Mouse (Mus musculus) embryo, embryonic 10 days (tissue): ENCODE data around the gene Adgrd1.
A peak's percentile ranks its signal among the peaks of the same experiment; 100 is the strongest.
"Not testable (repeated sequence)": the region's sequence is repeated elsewhere in the genome, so short reads cannot be mapped to it uniquely, and the experiment has no call there.

ENCODE experiments used
- DNase-seq: peaks from one replicate; pipeline ENCODE4 v3.0.0-alpha.2; 2015; ENCODE audit warnings: low spot score

Gene Adgrd1

DNA sequence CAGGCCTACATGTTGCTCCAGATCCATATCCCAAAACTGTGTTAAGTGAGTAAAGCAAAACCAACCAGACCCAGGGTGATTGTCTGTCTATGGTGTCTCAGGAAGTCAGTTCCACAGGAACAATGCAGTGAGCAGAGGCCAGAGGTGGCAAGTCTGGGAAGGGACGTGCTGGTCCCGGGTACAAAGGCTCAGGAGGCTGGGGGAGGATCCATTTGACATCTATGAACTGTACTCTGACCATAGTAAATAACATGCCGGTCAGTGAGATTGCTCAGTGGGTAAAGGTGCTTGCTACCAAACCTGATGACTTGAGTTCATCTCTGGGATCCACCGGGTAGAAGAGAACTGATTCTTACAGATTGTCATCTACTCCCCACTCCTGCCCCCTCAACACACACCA, 3.4 kb upstream of the Adgrd1 start:
- no peak for DNase-seq

GRCm38 (mm10) chr5:129094236-129094635, 2.3 kb upstream of the Adgrd1 start:
- DNase-seq, result no peak

DNA sequence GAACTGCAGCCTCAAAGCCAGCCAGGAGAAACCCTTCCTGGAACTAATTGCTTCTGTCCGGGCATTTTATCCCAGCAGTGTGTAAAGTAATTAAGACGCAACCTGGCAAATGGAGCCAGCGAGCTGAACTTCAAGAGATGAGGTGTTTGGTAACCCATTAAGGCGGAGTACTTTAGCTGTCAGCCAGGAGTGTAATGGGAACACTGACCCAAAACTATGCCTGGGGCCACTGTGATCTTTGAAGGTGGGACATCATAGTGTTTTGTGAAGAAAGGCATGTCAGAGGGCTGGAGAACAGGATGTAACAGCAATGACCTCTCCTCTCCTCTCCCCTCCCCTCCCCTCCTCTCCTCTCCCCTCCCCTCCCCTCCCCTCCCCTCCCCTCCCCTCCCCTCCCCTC, 7.5 kb downstream of the Adgrd1 start:
- DNase-seq, result peak; percentile 22

- no peak for DNase-seq
These were observed 15.2 kb downstream of the Adgrd1 start for GRCm38 (mm10) chr5:129111729-129112128.

GRCm38 (mm10) chr5:129113741-129114476, 17.4 kb downstream of the Adgrd1 start:
- no peak for DNase-seq

GRCm38 (mm10) chr5:129116299-129116698, 19.7 kb downstream of the Adgrd1 start:
- no peak for DNase-seq

GRCm38 (mm10) chr5:129117593-129118113, 21.1 kb downstream of the Adgrd1 start:
- DNase-seq, result no peak

DNA sequence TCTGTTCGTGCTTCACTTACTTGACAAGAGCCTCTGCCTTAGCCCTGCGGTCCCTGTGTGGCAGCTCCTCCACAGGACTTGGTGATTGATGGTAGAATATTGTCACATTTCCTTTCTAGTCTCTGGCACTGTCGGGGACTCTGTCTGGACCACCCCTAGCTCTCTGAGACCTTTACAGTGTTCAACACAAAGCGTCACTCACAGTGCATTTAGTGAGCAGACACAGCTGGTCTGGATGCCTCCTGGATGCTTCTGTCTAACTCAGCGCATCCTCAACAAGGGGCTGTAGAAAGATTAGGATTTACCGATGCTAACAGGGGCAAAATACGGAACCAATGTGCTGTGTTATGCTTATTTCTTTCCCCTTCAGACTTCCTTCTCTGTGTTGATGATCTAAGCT, 22.0 kb downstream of the Adgrd1 start:
- no peak for DNase-seq

DNA sequence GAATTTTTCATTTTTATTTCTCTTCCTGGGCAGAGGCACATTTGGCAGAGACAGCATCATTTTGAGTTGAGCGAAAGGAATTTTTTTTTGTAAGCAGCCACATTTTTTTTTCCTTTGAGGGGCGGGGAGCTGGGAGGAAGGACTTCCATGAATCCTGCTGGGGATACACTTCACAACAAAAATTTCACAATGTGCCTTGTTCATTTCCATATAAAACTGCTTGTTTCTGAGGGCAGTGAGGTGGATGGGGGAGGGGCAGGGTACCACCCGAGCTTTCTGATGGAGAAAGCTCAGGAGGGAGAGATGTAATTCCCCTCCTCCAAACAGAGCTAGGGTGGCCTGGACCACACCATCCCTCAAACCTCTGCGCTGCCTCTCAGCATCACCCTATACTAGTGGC, 22.6 kb downstream of the Adgrd1 start:
- no peak for DNase-seq

GRCm38 (mm10) chr5:129121654-129122285, 25.2 kb downstream of the Adgrd1 start:
- DNase-seq, result no peak

- DNase-seq, result no peak
These were observed 25.9 kb downstream of the Adgrd1 start for GRCm38 (mm10) chr5:129122491-129122890.

DNA sequence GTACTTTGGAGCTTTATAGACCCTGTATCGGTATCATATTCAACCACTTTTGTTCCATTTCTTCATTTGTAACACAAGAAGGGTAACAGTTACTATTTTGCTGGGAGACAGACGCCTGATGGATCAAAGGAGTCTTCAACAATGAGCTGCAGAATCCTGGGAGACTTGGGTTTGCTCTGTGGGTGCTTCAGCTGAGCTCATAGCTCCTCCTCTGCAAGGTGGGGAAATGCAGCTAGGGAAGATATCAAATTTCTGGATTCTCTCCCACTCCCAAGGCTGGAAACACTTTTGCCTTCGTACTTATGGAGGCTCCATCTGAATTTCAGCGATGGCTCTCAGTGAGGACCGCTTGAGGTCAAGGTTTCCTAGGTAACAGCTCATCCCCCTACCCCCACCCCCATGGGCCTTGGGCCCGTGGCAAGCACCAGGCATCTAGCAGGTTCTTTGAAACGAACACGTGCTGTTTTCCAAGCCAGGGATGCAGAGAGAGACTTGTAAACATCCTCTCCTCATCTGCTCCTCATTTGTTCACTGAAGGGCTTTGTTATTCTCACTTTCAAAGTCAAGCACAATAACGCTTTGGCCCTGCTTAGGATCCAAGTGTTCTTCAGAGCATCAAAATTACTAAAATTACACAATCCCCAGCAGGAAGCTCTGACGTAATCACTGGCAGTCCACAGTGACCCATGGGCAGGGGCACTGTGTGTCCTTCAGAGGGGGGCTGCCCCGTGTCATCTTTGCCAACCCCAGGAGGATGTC, 27.7 kb downstream of the Adgrd1 start:
- no peak for DNase-seq

DNA sequence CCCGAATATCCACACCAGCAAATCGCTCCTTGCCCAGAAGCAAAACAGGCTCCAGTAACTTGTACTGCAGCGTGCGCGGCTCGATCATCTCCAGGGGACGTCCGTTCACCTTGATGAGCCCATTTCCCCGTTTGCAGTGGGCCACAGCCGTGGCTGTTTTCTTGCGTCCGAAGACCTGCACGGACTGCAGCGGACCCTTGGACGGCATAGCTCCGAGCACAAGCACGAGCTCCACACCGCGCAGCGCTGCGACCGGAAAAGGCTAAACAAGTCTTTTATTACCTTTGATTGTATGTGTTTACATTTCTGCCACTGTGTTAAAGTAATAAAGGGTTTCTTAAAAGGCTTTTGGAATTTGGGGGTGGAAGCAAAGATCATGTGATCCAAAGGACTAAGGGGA, 31.8 kb downstream of the Adgrd1 start:
- DNase-seq, result not testable (repeated sequence)

DNA sequence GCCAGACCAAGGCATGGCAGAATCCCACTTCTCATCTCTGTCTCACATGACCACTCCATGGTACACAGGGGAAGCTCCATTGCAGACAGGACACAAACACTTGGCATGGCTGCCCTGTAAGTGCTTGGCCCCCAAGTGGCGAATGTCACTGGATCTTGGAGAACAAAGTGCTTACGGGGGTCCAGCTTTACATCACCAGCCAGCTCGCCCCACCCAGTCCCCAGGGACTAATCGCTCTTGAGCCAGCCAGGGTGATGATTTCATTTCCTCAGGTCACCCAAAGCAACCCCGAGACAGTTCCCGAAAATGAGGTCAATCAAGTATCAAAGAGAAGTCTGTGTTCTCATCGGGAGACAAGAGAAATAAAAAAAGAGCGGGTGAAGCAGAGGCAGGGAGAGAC, 33.8 kb downstream of the Adgrd1 start:
- DNase-seq, result no peak

DNA sequence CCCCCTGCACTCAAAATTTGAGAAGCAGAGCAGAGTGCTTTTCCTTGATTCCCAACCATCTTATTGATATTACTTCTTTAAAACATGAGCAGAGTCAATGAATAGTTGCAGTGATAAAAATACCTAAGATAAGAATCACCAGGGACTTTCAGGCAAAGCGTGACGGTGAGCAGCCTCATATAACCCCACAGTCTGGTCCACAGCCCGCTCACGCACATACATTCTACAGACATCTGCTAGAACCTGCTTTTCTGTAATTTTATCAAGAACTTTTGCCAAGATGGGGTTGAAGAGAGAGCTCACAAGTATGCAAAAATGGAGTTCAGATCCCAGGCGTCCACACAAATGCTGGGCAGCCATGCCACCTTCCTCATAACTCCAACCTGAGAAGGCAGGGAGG, 40.9 kb downstream of the Adgrd1 start:
- DNase-seq, result no peak

DNA sequence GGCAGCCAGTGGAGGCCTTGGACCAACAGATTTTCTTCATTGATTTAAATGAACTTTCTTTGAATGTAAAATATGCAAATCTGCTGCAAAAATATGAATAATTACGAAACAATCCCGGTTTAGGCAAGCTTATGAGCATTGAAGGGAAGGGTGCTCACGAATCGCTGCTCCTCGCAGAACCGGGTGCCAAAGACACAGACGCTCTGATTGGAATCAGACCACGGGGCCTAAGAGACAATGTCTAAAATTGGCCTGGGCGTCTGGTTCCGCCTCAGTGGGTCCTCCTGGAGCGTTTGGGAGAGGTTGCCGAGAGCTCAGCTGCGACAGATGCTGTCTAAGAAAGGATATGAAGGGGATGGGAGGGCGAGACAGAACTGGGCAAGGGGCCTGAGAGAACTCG, 42.0 kb downstream of the Adgrd1 start:
- no peak for DNase-seq

DNA sequence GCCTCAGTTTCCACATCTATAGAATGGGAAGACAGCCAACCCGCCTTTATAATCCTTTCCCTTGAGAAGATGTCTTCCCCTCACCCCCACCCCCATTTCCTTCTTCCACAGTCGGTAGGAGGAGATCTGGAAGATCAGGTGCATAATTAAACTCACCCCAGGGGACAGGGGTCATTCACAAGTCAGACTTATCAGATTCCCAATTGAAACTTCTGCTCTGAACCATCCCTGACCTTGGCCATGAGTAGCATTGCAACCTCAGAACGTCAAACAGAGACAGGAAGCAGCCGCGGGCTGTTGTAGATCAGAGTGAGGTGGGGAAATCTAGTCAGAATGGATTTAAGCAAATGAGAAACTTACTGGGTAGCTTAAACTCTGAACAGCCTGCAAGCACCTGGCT, 46.3 kb downstream of the Adgrd1 start:
- DNase-seq, result no peak

- no peak for DNase-seq
These were observed 48.9 kb downstream of the Adgrd1 start for GRCm38 (mm10) chr5:129145307-129145935.

DNA sequence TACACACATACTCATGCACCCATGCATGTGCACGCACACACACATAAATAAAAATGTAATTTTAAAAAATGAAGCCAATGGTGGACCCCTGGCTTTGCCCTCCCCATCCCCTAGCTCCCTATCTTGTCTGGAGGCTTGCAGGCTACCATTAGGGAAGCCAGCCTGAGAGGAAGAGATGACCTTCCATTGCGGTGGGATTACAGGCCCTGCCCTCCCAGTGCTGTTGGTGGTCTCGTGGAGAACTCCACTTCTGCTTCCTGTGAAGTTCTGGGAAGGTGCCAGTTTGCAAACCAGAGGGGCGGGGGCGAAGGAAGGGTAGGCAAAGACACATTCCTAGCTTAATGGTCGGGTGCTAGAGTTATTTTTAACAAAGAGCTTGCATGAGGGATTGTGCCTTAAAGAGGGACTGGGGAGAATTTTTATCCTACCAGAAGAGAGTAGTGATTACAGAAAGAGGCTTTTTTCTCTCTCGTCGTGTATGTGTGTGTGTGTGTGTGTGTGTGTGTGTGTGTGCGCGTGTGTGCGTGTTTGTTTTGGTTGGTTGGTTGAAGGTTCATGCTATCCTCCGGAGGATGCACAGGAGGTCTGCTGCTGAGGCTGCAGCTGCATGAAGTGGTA, 50.5 kb downstream of the Adgrd1 start:
- DNase-seq, result no peak

- peak; percentile 44 for DNase-seq
These were observed 51.9 kb downstream of the Adgrd1 start for GRCm38 (mm10) chr5:129148485-129148884.

DNA sequence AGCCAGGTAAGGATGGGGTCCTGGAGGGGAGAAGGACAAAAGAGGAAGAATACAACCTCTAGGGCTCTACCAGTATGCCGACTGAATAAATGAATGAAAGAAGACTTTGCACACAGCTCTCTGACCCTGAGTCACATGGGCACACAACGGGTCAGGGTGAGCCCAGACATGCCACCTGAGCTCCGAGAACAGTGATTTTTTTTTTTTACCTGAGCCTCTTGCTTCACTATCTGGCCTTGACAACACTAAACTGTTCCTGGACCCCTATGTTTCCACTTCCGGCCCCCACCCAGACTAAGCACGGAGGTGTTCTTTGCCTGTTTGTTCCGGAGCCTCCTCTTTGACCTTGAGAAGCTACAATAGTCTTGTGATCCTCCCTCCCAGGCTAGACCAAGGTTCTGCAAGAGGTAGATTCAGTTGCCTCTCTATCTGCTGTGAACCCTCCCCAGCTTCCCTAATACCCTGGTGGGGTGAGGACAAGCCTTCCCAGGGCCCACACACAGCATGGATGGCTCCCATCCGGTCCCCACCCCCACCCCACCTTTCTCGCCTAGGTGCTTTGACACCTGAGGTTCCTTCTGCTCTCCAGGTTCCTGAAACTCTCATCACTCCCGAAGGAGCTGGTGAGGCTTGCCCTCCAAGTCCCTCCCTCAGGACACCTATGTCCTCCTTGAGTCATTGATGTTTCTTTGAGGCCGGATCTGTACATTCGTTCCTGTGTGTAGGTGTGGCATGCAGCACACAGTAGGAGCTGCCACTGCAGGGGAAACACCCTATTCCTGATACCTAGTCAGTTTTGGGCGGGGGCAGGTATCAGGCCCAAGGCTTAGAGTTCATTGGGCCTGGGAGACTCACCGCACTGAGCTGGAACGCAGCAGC, 58.7 kb downstream of the Adgrd1 start:
- no peak for DNase-seq
